Mouse (Mus musculus): ENCODE data around the gene Dlx5. TPM values are rescaled to one million over a fixed set of nuclear protein-coding genes. Genes with fewer than 3 reads are reported as not detected.

Gene Dlx5
- polyA plus RNA-seq, 1 experiment from 2014 or later, result 55.7 TPM

GRCm38 (mm10) chr6:6890047-6890446, 8.2 kb upstream of the Dlx5 start:
- no peak overlapping the region for H3K9ac ChIP-seq (ENCODE audit: low read length)
- WGBS, result 63% methylated on average over 6 of the region's 6 CpGs
- no peak for DNase-seq (ENCODE audit: low spot score)

GRCm38 (mm10) chr6:6886225-6886624, 4.3 kb upstream of the Dlx5 start:
- H3K4me2 ChIP-seq (ENCODE audit: low read length), result no peak overlapping the region
- H3K27me3 ChIP-seq (replicated peaks; ENCODE audit: control insufficient read depth, insufficient read depth, low read length), result peaks cover 18% of the 10 kb centered on the region
- ATAC-seq (no peak), DNase-seq (ENCODE audit: low spot score) (no peak)
- H3K36me3 ChIP-seq (ENCODE audit: control insufficient read depth, insufficient read depth, low read length), result no peaks in the 10 kb centered on the region
- H3K27ac ChIP-seq (ENCODE audit: low read depth, low read length), result no peak overlapping the region
- H3K9me3 ChIP-seq (replicated peaks; ENCODE audit: control insufficient read depth, low read length), result no peaks in the 10 kb centered on the region
- 87% methylated on average over 3 of the region's 3 CpGs for WGBS
- H3K9ac ChIP-seq (ENCODE audit: low read length), result no peak overlapping the region
- no peak overlapping the region for H3K4me3 ChIP-seq (ENCODE audit: low read depth, low read length)
- no peaks in the 10 kb centered on the region for H3K4me1 ChIP-seq (ENCODE audit: control insufficient read depth, insufficient read depth, low read length)

More at GRCm38 (mm10) chr6:6890047-6890446, 8.2 kb upstream of the Dlx5 start:
- H3K4me2 ChIP-seq (ENCODE audit: low read length), result no peak overlapping the region
- no peaks in the 10 kb centered on the region for H3K9me3 ChIP-seq (replicated peaks; ENCODE audit: control insufficient read depth, low read length)
- H3K27ac ChIP-seq (ENCODE audit: low read depth, low read length), result no peak overlapping the region
- H3K36me3 ChIP-seq (ENCODE audit: control insufficient read depth, insufficient read depth, low read length), result no peaks in the 10 kb centered on the region
- no peaks in the 10 kb centered on the region for H3K27me3 ChIP-seq (replicated peaks; ENCODE audit: control insufficient read depth, insufficient read depth, low read length)
- ATAC-seq, result no peak
- H3K4me1 ChIP-seq (ENCODE audit: control insufficient read depth, insufficient read depth, low read length), result no peaks in the 10 kb centered on the region
- no peak overlapping the region for H3K4me3 ChIP-seq (ENCODE audit: low read depth, low read length)

- Histone ChIP-seq H3K27me3 (replicated peaks; ENCODE audit: control insufficient read depth, insufficient read depth, low read length) (peaks cover 29% of the 10 kb centered on the region), H3K36me3 (ENCODE audit: control insufficient read depth, insufficient read depth, low read length) (no peaks in the 10 kb centered on the region), H3K9ac (ENCODE audit: low read length) (no peak overlapping the region), H3K4me2 (ENCODE audit: low read length) (no peak overlapping the region), H3K4me1 (ENCODE audit: control insufficient read depth, insufficient read depth, low read length) (0 out of 2 replicates have a peak, but pooled peaks cover 2% of the 10 kb centered on the region), H3K27ac (ENCODE audit: low read depth, low read length) (no peak overlapping the region), H3K9me3 (replicated peaks; ENCODE audit: control insufficient read depth, low read length) (no peaks in the 10 kb centered on the region), H3K4me3 (ENCODE audit: low read depth, low read length) (no peak overlapping the region)
- DNase-seq (ENCODE audit: low spot score) (peak; percentile 92), ATAC-seq (peak; percentile 42; the same call in 1 of the 2 replicates)
- 1% methylated on average over 12 of the region's 12 CpGs for WGBS
These were observed 3.0 kb upstream of the Dlx5 start for GRCm38 (mm10) chr6:6884897-6885296.

- peaks cover 50% of the 10 kb centered on the region for H3K27me3 ChIP-seq (replicated peaks; ENCODE audit: control insufficient read depth, insufficient read depth, low read length)
- 7% methylated on average over 10 of the region's 11 CpGs for WGBS
- peaks cover 2% of the 10 kb centered on the region; the same call in 1 of the 2 replicates for H3K36me3 ChIP-seq (ENCODE audit: control insufficient read depth, insufficient read depth, low read length)
- H3K4me2 ChIP-seq (ENCODE audit: low read length), result peak overlapping the region; percentile 75
- 0 out of 2 replicates have a peak, but pooled peaks cover 2% of the 10 kb centered on the region for H3K4me1 ChIP-seq (ENCODE audit: control insufficient read depth, insufficient read depth, low read length)
- peak overlapping the region; percentile 61 for H3K4me3 ChIP-seq (ENCODE audit: low read depth, low read length)
- no peaks in the 10 kb centered on the region for H3K9me3 ChIP-seq (replicated peaks; ENCODE audit: control insufficient read depth, low read length)
- ATAC-seq, result peak; percentile 38
- peak overlapping the region; percentile 91; the same call in 1 of the 2 replicates for H3K27ac ChIP-seq (ENCODE audit: low read depth, low read length)
- H3K9ac ChIP-seq (ENCODE audit: low read length), result peak overlapping the region; percentile 35; the same call in 1 of the 2 replicates
- DNase-seq (ENCODE audit: low spot score), result peak; percentile 49
These were observed 447 bp upstream of the Dlx5 start for GRCm38 (mm10) chr6:6882266-6882797.

GRCm38 (mm10) chr6:6881115-6881637, 709 bp downstream of the Dlx5 start:
- Histone ChIP-seq H3K4me2 (ENCODE audit: low read length) (peak overlapping the region; percentile 75), H3K36me3 (ENCODE audit: control insufficient read depth, insufficient read depth, low read length) (peaks cover 2% of the 10 kb centered on the region; the same call in 1 of the 2 replicates), H3K27me3 (replicated peaks; ENCODE audit: control insufficient read depth, insufficient read depth, low read length) (peaks cover 61% of the 10 kb centered on the region), H3K9me3 (replicated peaks; ENCODE audit: control insufficient read depth, low read length) (no peaks in the 10 kb centered on the region), H3K4me1 (ENCODE audit: control insufficient read depth, insufficient read depth, low read length) (0 out of 2 replicates have a peak, but pooled peaks cover 2% of the 10 kb centered on the region), H3K27ac (ENCODE audit: low read depth, low read length) (peak overlapping the region; percentile 91), H3K4me3 (ENCODE audit: low read depth, low read length) (peak overlapping the region; percentile 61), H3K9ac (ENCODE audit: low read length) (peak overlapping the region; percentile 87)
- under 1% methylated on average over 30 of the region's 30 CpGs for WGBS
- DNase-seq (ENCODE audit: low spot score) (peak; percentile 23), ATAC-seq (no peak)

GRCm38 (mm10) chr6:6880361-6881114, 1.3 kb downstream of the Dlx5 start:
- no peaks in the 10 kb centered on the region for H3K9me3 ChIP-seq (replicated peaks; ENCODE audit: control insufficient read depth, low read length)
- H3K4me3 ChIP-seq (ENCODE audit: low read depth, low read length), result peak overlapping the region; percentile 61
- H3K4me2 ChIP-seq (ENCODE audit: low read length), result peak overlapping the region; percentile 75
- peak overlapping the region; percentile 91 for H3K27ac ChIP-seq (ENCODE audit: low read depth, low read length)
- WGBS, result under 1% methylated on average over 24 of the region's 24 CpGs
- peak overlapping the region; percentile 87 for H3K9ac ChIP-seq (ENCODE audit: low read length)
- H3K4me1 ChIP-seq (ENCODE audit: control insufficient read depth, insufficient read depth, low read length), result 0 out of 2 replicates have a peak, but pooled peaks cover 2% of the 10 kb centered on the region
- DNase-seq (ENCODE audit: low spot score) (peak; percentile 43), ATAC-seq (no peak)
- peaks cover 61% of the 10 kb centered on the region for H3K27me3 ChIP-seq (replicated peaks; ENCODE audit: control insufficient read depth, insufficient read depth, low read length)
- peaks cover 2% of the 10 kb centered on the region; the same call in 1 of the 2 replicates for H3K36me3 ChIP-seq (ENCODE audit: control insufficient read depth, insufficient read depth, low read length)

- peak; percentile 37 for DNase-seq (ENCODE audit: low spot score)
- H3K9me3 ChIP-seq (replicated peaks; ENCODE audit: control insufficient read depth, low read length), result no peaks in the 10 kb centered on the region
- H3K27ac ChIP-seq (ENCODE audit: low read depth, low read length), result peak overlapping the region; percentile 91
- peak overlapping the region; percentile 75 for H3K4me2 ChIP-seq (ENCODE audit: low read length)
- no peak for ATAC-seq
- H3K36me3 ChIP-seq (ENCODE audit: control insufficient read depth, insufficient read depth, low read length), result peaks cover 2% of the 10 kb centered on the region; the same call in 1 of the 2 replicates
- peak overlapping the region; percentile 61 for H3K4me3 ChIP-seq (ENCODE audit: low read depth, low read length)
- WGBS, result 1% methylated on average over 44 of the region's 44 CpGs
- H3K9ac ChIP-seq (ENCODE audit: low read length), result peak overlapping the region; percentile 87
- H3K27me3 ChIP-seq (replicated peaks; ENCODE audit: control insufficient read depth, insufficient read depth, low read length), result peaks cover 67% of the 10 kb centered on the region
- 0 out of 2 replicates have a peak, but pooled peaks cover 2% of the 10 kb centered on the region for H3K4me1 ChIP-seq (ENCODE audit: control insufficient read depth, insufficient read depth, low read length)
These were observed 2.2 kb downstream of the Dlx5 start for GRCm38 (mm10) chr6:6879371-6880325.

GRCm38 (mm10) chr6:6878841-6879291, 3.0 kb downstream of the Dlx5 start:
- H3K27me3 ChIP-seq (replicated peaks; ENCODE audit: control insufficient read depth, insufficient read depth, low read length), result peaks cover 74% of the 10 kb centered on the region
- peak; percentile 61 for DNase-seq (ENCODE audit: low spot score)

More at GRCm38 (mm10) chr6:6878841-6879291, 3.0 kb downstream of the Dlx5 start:
- H3K9me3 ChIP-seq (replicated peaks; ENCODE audit: control insufficient read depth, low read length), result no peaks in the 10 kb centered on the region
- 0% methylated on average over 14 of the region's 14 CpGs for WGBS
- H3K36me3 ChIP-seq (ENCODE audit: control insufficient read depth, insufficient read depth, low read length), result peaks cover 2% of the 10 kb centered on the region; the same call in 1 of the 2 replicates
- H3K4me3 ChIP-seq (ENCODE audit: low read depth, low read length), result peak overlapping the region; percentile 61
- no peak for ATAC-seq
- peak overlapping the region; percentile 91 for H3K27ac ChIP-seq (ENCODE audit: low read depth, low read length)
- 0 out of 2 replicates have a peak, but pooled peaks cover 2% of the 10 kb centered on the region for H3K4me1 ChIP-seq (ENCODE audit: control insufficient read depth, insufficient read depth, low read length)
- peak overlapping the region; percentile 87 for H3K9ac ChIP-seq (ENCODE audit: low read length)
- peak overlapping the region; percentile 75 for H3K4me2 ChIP-seq (ENCODE audit: low read length)
